Mouse (Mus musculus): ENCODE results near the gene Naxe.

DNA sequence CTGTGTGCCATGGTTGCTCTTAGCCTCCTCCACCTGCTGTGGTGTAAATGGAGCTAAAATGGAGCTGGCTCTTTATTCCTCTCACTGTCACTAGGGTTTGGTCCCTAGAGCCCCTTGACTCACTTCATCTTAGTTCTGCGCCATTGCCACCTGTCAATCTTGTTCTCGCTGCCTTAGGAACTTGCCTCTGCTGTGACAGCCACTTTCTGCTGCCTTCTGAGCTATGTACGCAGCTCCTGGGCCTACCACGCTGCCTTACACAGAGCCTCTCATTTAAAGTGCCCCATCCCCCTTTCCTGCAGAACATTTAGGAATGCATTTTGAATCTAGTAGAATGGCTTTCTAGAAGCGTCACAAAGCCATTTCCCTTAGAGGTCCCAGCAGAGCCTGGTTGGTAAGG lies 35.8 kb upstream of the Naxe start:
- no peak for TF ChIP-seq EP300 (IDR thresholded peaks at IDR 0.05; ENCODE audit: low read depth)
- no peak for TF ChIP-seq CTCF (IDR thresholded peaks at IDR 0.05; ENCODE audit: low read depth)

All from liver, embryonic 14.5 days (tissue).